Mouse (Mus musculus) layer of hippocampus, postnatal 10 days (tissue): ENCODE measurements around the gene Esrrb. TPM values are rescaled to one million over a fixed set of nuclear protein-coding genes. Genes with fewer than 3 reads are reported as not detected.

Experiments
- DNase-seq, 2 experiments: peaks; one replicate each; pipeline ENCODE4 v3.0.0; 2021; ENCODE audit warnings: low spot score in 2 of 2
- total RNA-seq, 2 experiments: library from RNA; stranded (reverse); gene quantifications; 2 replicates each; pipeline ENCODE4 v1.2.3; 2021

Esrrb gene
- total RNA-seq, 2 experiments from 2014 or later = 0.46 to 0.78 TPM

- peak; percentile 35 to 47 for DNase-seq
These were observed 60.6 kb downstream of the Esrrb start for GRCm38 (mm10) chr12:86421490-86421904.

GRCm38 (mm10) chr12:86422166-86422910 is 61.4 kb downstream of the Esrrb start:
- no peak for DNase-seq

GRCm38 (mm10) chr12:86423102-86423501 is 62.2 kb downstream of the Esrrb start:
- DNase-seq = no peak

- no peak for DNase-seq
These were observed 66.7 kb downstream of the Esrrb start for GRCm38 (mm10) chr12:86427585-86427984.

- DNase-seq = no peak
These were observed 70.8 kb downstream of the Esrrb start for GRCm38 (mm10) chr12:86431671-86432070.

- peak; percentile 71 to 77 for DNase-seq
These were observed 72.5 kb downstream of the Esrrb start for GRCm38 (mm10) chr12:86433371-86433821.

- DNase-seq = no peak
These were observed 74.7 kb downstream of the Esrrb start for GRCm38 (mm10) chr12:86435651-86436050.

GRCm38 (mm10) chr12:86450848-86451247 is 89.9 kb downstream of the Esrrb start:
- no peak for DNase-seq

- no peak for DNase-seq
These were observed 94.1 kb downstream of the Esrrb start for GRCm38 (mm10) chr12:86455009-86455408.

- no peak for DNase-seq
These were observed 102.0 kb downstream of the Esrrb start for GRCm38 (mm10) chr12:86462742-86463470.

GRCm38 (mm10) chr12:86464385-86464784 is 103.5 kb downstream of the Esrrb start:
- no peak for DNase-seq

- DNase-seq = no peak
These were observed 105.3 kb downstream of the Esrrb start for GRCm38 (mm10) chr12:86466180-86466579.

GRCm38 (mm10) chr12:86469919-86470318 is 109.0 kb downstream of the Esrrb start:
- no peak for DNase-seq

GRCm38 (mm10) chr12:86470912-86471311 is 110.0 kb downstream of the Esrrb start:
- DNase-seq = no peak

- no peak for DNase-seq
These were observed 112.7 kb downstream of the Esrrb start for GRCm38 (mm10) chr12:86473630-86474029.

- DNase-seq = no peak
These were observed 115.1 kb downstream of the Esrrb start for GRCm38 (mm10) chr12:86475994-86476393.

GRCm38 (mm10) chr12:86478908-86479307 is 118.0 kb downstream of the Esrrb start:
- DNase-seq = no peak

GRCm38 (mm10) chr12:86482029-86482428 is 121.1 kb downstream of the Esrrb start:
- DNase-seq = no peak

GRCm38 (mm10) chr12:86483413-86483841 is 122.5 kb downstream of the Esrrb start:
- no peak for DNase-seq

GRCm38 (mm10) chr12:86488005-86488404 is 127.1 kb downstream of the Esrrb start:
- DNase-seq = no peak

GRCm38 (mm10) chr12:86490052-86490451 is 129.1 kb downstream of the Esrrb start:
- DNase-seq = no peak

- DNase-seq = no peak
These were observed 130.6 kb downstream of the Esrrb start for GRCm38 (mm10) chr12:86491500-86491899.
